Mouse (Mus musculus) macrophage (primary cell): Measurements from ENCODE around the gene Rnf135. TPM values are rescaled to one million over a fixed set of nuclear protein-coding genes. Genes with fewer than 3 reads are reported as not detected.

Source experiments
- polyA plus RNA-seq: library from polyadenylated mRNA; stranded (reverse); fragments of 250-400 nt; gene quantifications from 3 replicates; pipeline ENCODE4 v1.2.4, GENCODE M21; 2018; ENCODE audit warnings: inconsistent platforms

The Rnf135 gene
- polyA plus RNA-seq, 1 experiment from 2014 or later = 8.8 TPM

Other genes starting within 250 kb of the Rnf135 start
- gene Utp6, start 221.5 kb upstream of the Rnf135 start, polyA plus RNA-seq = 27.8 to 53.2 TPM (median 43.3 TPM) in 3 replicates
- 19.6 to 30.9 TPM (median 24.4 TPM) in 3 replicates for gene Suz12, start 190.7 kb upstream of the Rnf135 start, polyA plus RNA-seq
- gene Crlf3, start 102.9 kb upstream of the Rnf135 start, polyA plus RNA-seq = 27.5 to 59.0 TPM (median 37.3 TPM) in 3 replicates
- 1.5 to 6.1 TPM (median 1.9 TPM) in 3 replicates for gene Atad5, start 94.5 kb upstream of the Rnf135 start, polyA plus RNA-seq
- gene Tefm, start 41.7 kb upstream of the Rnf135 start, polyA plus RNA-seq = 7.9 to 16.0 TPM (median 9.1 TPM) in 3 replicates
- 54.5 to 101 TPM (median 85.2 TPM) in 3 replicates for gene Adap2, start 29.7 kb upstream of the Rnf135 start, polyA plus RNA-seq
- gene Rhot1, start 25.2 kb downstream of the Rnf135 start, polyA plus RNA-seq = 29.4 to 36.6 TPM (median 30.4 TPM) in 3 replicates
- gene Rhbdl3, start 117.1 kb downstream of the Rnf135 start, polyA plus RNA-seq = 0.03 TPM in 1 of 3 replicates, not detected in the others
- gene 5730455P16Rik, start 194.2 kb downstream of the Rnf135 start, polyA plus RNA-seq = 7.2 to 10.3 TPM (median 9.5 TPM) in 3 replicates
- 96.5 to 123 TPM (median 112 TPM) in 3 replicates for gene Zfp207, start 199.4 kb downstream of the Rnf135 start, polyA plus RNA-seq
- gene Psmd11, start 244.8 kb downstream of the Rnf135 start, polyA plus RNA-seq = 45.9 to 68.5 TPM (median 63.3 TPM) in 3 replicates